Mouse (Mus musculus): Measurements from ENCODE around the gene Tnf. TPM values are rescaled to one million over a fixed set of nuclear protein-coding genes. Genes with fewer than 3 reads are reported as not detected.
A peak's percentile ranks its signal among the peaks of the same experiment; 100 is the strongest.

Gene Tnf
- polyA plus RNA-seq, 1 experiment from 2014 or later, result not detected

DNA sequence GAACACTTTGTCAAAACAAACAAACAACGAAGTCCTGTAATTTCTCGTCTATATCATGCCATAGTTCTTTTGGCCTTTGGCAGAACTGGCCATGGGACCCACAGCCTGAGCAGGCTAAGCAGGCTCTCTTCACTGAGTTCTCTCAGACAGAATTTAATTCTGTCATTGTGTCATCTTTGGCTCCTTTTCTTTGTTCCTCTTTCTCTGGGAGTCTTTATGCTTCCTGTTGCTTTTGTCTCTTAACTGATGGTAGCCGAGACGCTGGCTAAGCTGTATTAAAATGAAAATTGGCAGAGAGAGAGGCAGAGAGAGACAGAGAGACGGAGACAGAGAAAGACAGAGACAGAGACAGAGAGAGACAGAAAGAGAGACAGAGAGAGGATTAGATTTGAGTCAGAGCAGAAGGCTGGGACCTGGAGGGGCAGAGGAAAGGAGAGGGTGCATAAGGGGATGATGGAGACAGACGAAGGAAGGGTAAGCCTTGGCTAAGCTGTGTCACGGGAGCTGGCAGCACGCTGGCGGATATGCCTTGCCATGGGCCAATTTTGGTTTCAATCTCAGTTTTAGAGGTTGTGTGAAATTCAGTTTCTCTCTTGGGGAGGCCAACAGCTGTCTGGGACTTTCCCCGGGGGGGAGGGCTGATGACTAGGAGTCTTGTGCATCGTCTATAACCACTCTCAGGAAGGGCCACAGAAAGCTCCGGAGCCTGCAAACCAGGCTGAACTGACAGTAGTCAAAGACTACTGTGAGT, 8.2 kb upstream of the Tnf start:
- 0 out of 2 replicates have a peak, but pooled peaks cover 2% of the 10 kb centered on the region for H3K27me3 ChIP-seq (ENCODE audit: control insufficient read depth, insufficient read depth, low read length)
- no peaks in the 10 kb centered on the region for H3K4me1 ChIP-seq (ENCODE audit: control insufficient read depth, insufficient read depth, low read length)
- H3K4me3 ChIP-seq (replicated peaks; ENCODE audit: low read depth, low read length), result no peak overlapping the region
- H3K36me3 ChIP-seq (ENCODE audit: control insufficient read depth, insufficient read depth, low read length), result no peaks in the 10 kb centered on the region
- no peak overlapping the region for H3K27ac ChIP-seq (replicated peaks; ENCODE audit: low read depth, low read length)
- no peak for ATAC-seq (ENCODE audit: low FRiP score, low TSS enrichment)
- WGBS, result 68% methylated on average over 12 of the region's 12 CpGs
- H3K4me2 ChIP-seq (ENCODE audit: low read length), result no peak overlapping the region
- H3K9ac ChIP-seq (replicated peaks; ENCODE audit: low read length), result no peak overlapping the region
- DNase-seq, result no peak
- H3K9me3 ChIP-seq (ENCODE audit: control insufficient read depth, low read length), result no peaks in the 10 kb centered on the region

- Histone ChIP-seq H3K9me3 (ENCODE audit: control insufficient read depth, low read length) (no peaks in the 10 kb centered on the region), H3K4me2 (ENCODE audit: low read length) (no peak overlapping the region), H3K4me3 (replicated peaks; ENCODE audit: low read depth, low read length) (no peak overlapping the region), H3K27me3 (ENCODE audit: control insufficient read depth, insufficient read depth, low read length) (0 out of 2 replicates have a peak, but pooled peaks cover 3% of the 10 kb centered on the region), H3K9ac (replicated peaks; ENCODE audit: low read length) (0 out of 2 replicates have a peak overlapping the region, but pooled peaks have one; percentile 9), H3K36me3 (ENCODE audit: control insufficient read depth, insufficient read depth, low read length) (no peaks in the 10 kb centered on the region), H3K27ac (replicated peaks; ENCODE audit: low read depth, low read length) (no peak overlapping the region), H3K4me1 (ENCODE audit: control insufficient read depth, insufficient read depth, low read length) (no peaks in the 10 kb centered on the region)
- ATAC-seq (ENCODE audit: low FRiP score, low TSS enrichment) (no peak), DNase-seq (no peak)
- WGBS, result 58% methylated on average over 10 of the region's 10 CpGs
Measured at GRCm38 (mm10) chr17:35205380-35205769, 3.6 kb upstream of the Tnf start.

DNA sequence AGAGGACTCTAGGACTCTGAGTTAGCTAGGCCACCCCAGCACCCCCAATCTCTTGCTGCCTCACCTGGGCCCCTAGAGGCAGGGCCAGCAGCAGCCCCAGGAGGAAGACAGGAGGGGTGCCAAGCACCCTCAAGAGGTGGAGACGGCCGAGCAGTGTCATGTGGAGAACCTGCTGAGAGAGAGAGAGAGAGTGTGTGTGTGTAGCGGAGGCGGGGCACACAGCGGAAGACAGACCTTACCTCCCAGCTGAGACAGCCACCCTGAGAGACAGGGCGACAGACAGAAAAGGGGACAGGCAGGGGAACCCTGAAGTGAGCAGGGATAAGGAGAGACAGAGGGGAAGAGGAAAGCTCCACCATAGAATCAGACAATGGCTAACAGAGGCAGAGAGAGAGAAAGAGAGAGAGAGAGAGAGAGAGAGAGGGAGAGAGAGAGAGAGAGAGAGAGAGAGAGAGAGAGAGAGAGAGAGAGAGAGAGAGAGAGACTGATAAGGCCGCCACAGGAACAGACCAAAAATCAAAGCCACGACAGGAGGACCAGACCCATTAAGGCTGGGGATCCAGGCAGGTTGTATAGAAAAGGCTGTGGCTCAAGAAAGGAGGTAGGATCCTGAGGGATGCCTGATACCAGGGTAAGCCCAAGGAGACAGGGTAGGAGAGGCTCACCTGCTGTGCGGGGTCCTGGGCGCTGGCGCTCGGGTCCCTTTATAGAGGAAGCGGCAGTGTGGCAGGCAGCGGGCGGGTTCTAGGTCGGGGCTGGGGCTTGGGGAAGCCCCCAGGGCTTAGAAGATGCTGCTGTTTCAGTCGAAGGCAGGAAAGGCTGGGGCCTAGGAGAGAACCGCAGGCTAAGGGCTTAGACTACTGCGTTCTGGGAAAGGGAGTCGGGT, 2.9 kb upstream of the Tnf start, which contains the start of gene Lta:
Gene Lta (minus strand): TSS at position 858 of the 886 bp plus-strand sequence.
- H3K4me1 ChIP-seq (ENCODE audit: control insufficient read depth, insufficient read depth, low read length), result no peaks in the 10 kb centered on the region
- H3K27me3 ChIP-seq (ENCODE audit: control insufficient read depth, insufficient read depth, low read length), result 0 out of 2 replicates have a peak, but pooled peaks cover 3% of the 10 kb centered on the region
- ATAC-seq (ENCODE audit: low FRiP score, low TSS enrichment) (no peak), DNase-seq (no peak)
- 0 out of 2 replicates have a peak within 1 kb of the TSS, but pooled peaks have one; percentile 9 for H3K9ac ChIP-seq (replicated peaks; ENCODE audit: low read length)
- no peaks in the 10 kb centered on the region for H3K9me3 ChIP-seq (ENCODE audit: control insufficient read depth, low read length)
- H3K4me3 ChIP-seq (replicated peaks; ENCODE audit: low read depth, low read length), result no peak within 1 kb of the TSS
- H3K27ac ChIP-seq (replicated peaks; ENCODE audit: low read depth, low read length), result no peak within 1 kb of the TSS
- WGBS, result 28% methylated on average over 20 of the region's 20 CpGs
- H3K4me2 ChIP-seq (ENCODE audit: low read length), result no peak within 1 kb of the TSS
- no peaks in the 10 kb centered on the region for H3K36me3 ChIP-seq (ENCODE audit: control insufficient read depth, insufficient read depth, low read length)

DNA sequence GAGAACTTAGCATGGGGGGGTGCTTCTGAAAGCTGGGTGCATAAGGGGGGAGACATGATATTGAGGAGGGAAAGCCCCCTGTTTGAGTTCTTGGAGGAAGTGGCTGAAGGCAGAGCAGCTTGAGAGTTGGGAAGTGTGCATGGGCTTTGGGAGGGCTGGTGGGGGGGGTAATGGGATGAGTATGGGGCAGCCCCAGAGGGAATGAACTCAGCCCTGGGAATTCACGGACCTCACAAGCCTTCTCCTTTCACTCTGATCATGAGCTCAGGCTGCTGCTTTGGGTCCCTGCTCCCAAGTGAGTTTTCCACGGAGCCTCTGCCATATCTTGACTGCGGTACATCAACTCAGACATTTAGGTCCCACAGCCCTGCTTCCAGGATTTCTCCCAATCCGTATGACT, 635 bp upstream of the Tnf start:
- no peak for DNase-seq
- Histone ChIP-seq H3K27ac (replicated peaks; ENCODE audit: low read depth, low read length) (no peak overlapping the region), H3K4me1 (ENCODE audit: control insufficient read depth, insufficient read depth, low read length) (no peaks in the 10 kb centered on the region), H3K9ac (replicated peaks; ENCODE audit: low read length) (no peak overlapping the region), H3K36me3 (ENCODE audit: control insufficient read depth, insufficient read depth, low read length) (no peaks in the 10 kb centered on the region), H3K4me2 (ENCODE audit: low read length) (no peak overlapping the region), H3K27me3 (ENCODE audit: control insufficient read depth, insufficient read depth, low read length) (0 out of 2 replicates have a peak, but pooled peaks cover 3% of the 10 kb centered on the region), H3K9me3 (ENCODE audit: control insufficient read depth, low read length) (no peaks in the 10 kb centered on the region), H3K4me3 (replicated peaks; ENCODE audit: low read depth, low read length) (no peak overlapping the region)
- WGBS, result 78% methylated on average over 4 of the region's 4 CpGs
- no peak for ATAC-seq (ENCODE audit: low FRiP score, low TSS enrichment)

- no peak for DNase-seq
- WGBS, result 80% methylated on average over 11 of the region's 11 CpGs
- H3K9me3 ChIP-seq (ENCODE audit: control insufficient read depth, low read length), result no peaks in the 10 kb centered on the region
- ATAC-seq (ENCODE audit: low FRiP score, low TSS enrichment), result no peak
- H3K4me2 ChIP-seq (ENCODE audit: low read length), result no peak overlapping the region
- no peaks in the 10 kb centered on the region for H3K4me1 ChIP-seq (ENCODE audit: control insufficient read depth, insufficient read depth, low read length)
- no peak overlapping the region for H3K27ac ChIP-seq (replicated peaks; ENCODE audit: low read depth, low read length)
- peaks cover 13% of the 10 kb centered on the region for H3K27me3 ChIP-seq (ENCODE audit: control insufficient read depth, insufficient read depth, low read length)
- H3K36me3 ChIP-seq (ENCODE audit: control insufficient read depth, insufficient read depth, low read length), result no peaks in the 10 kb centered on the region
- H3K9ac ChIP-seq (replicated peaks; ENCODE audit: low read length), result no peak overlapping the region
- H3K4me3 ChIP-seq (replicated peaks; ENCODE audit: low read depth, low read length), result no peak overlapping the region
Measured at GRCm38 (mm10) chr17:35201128-35201527, 679 bp downstream of the Tnf start.

GRCm38 (mm10) chr17:35200398-35200797, 1.4 kb downstream of the Tnf start:
- WGBS, result 87% methylated on average over 11 of the region's 11 CpGs
- no peak overlapping the region for H3K9ac ChIP-seq (replicated peaks; ENCODE audit: low read length)
- H3K4me1 ChIP-seq (ENCODE audit: control insufficient read depth, insufficient read depth, low read length), result peaks cover 6% of the 10 kb centered on the region; the same call in 1 of the 2 replicates
- H3K27ac ChIP-seq (replicated peaks; ENCODE audit: low read depth, low read length), result no peak overlapping the region
- ATAC-seq (ENCODE audit: low FRiP score, low TSS enrichment) (no peak), DNase-seq (no peak)
- no peak overlapping the region for H3K4me3 ChIP-seq (replicated peaks; ENCODE audit: low read depth, low read length)
- no peaks in the 10 kb centered on the region for H3K36me3 ChIP-seq (ENCODE audit: control insufficient read depth, insufficient read depth, low read length)
- peaks cover 20% of the 10 kb centered on the region for H3K27me3 ChIP-seq (ENCODE audit: control insufficient read depth, insufficient read depth, low read length)
- H3K4me2 ChIP-seq (ENCODE audit: low read length), result no peak overlapping the region
- no peaks in the 10 kb centered on the region for H3K9me3 ChIP-seq (ENCODE audit: control insufficient read depth, low read length)

GRCm38 (mm10) chr17:35198946-35199345, 2.9 kb downstream of the Tnf start:
- Histone ChIP-seq H3K27ac (replicated peaks; ENCODE audit: low read depth, low read length) (no peak overlapping the region), H3K4me1 (ENCODE audit: control insufficient read depth, insufficient read depth, low read length) (peaks cover 6% of the 10 kb centered on the region; the same call in 1 of the 2 replicates), H3K27me3 (ENCODE audit: control insufficient read depth, insufficient read depth, low read length) (peaks cover 29% of the 10 kb centered on the region), H3K9ac (replicated peaks; ENCODE audit: low read length) (no peak overlapping the region), H3K9me3 (ENCODE audit: control insufficient read depth, low read length) (no peaks in the 10 kb centered on the region), H3K4me3 (replicated peaks; ENCODE audit: low read depth, low read length) (no peak overlapping the region), H3K4me2 (ENCODE audit: low read length) (no peak overlapping the region), H3K36me3 (ENCODE audit: control insufficient read depth, insufficient read depth, low read length) (no peaks in the 10 kb centered on the region)
- 40% methylated on average over 8 of the region's 8 CpGs for WGBS
- DNase-seq, result no peak
- no peak for ATAC-seq (ENCODE audit: low FRiP score, low TSS enrichment)

GRCm38 (mm10) chr17:35198029-35198428, 3.8 kb downstream of the Tnf start:
- DNase-seq (no peak), ATAC-seq (ENCODE audit: low FRiP score, low TSS enrichment) (no peak)
- peaks cover 29% of the 10 kb centered on the region for H3K27me3 ChIP-seq (ENCODE audit: control insufficient read depth, insufficient read depth, low read length)
- no peak overlapping the region for H3K4me3 ChIP-seq (replicated peaks; ENCODE audit: low read depth, low read length)
- H3K27ac ChIP-seq (replicated peaks; ENCODE audit: low read depth, low read length), result no peak overlapping the region
- H3K9me3 ChIP-seq (ENCODE audit: control insufficient read depth, low read length), result no peaks in the 10 kb centered on the region
- no peaks in the 10 kb centered on the region for H3K36me3 ChIP-seq (ENCODE audit: control insufficient read depth, insufficient read depth, low read length)
- H3K9ac ChIP-seq (replicated peaks; ENCODE audit: low read length), result no peak overlapping the region
- H3K4me1 ChIP-seq (ENCODE audit: control insufficient read depth, insufficient read depth, low read length), result peaks cover 6% of the 10 kb centered on the region; the same call in 1 of the 2 replicates
- 68% methylated on average over 7 of the region's 7 CpGs for WGBS
- H3K4me2 ChIP-seq (ENCODE audit: low read length), result no peak overlapping the region
